Mouse (Mus musculus) thymus, adult 2 months (tissue): ENCODE measurements around the gene Tmem175.

Source experiments
- CTCF ChIP-seq: fragments of 200-500 bp; IDR thresholded peaks from 2 replicates; pipeline ENCODE4 v1.5.1; 2012; ENCODE audit warnings: mild to moderate bottlenecking, control low read depth, low read length, moderate library complexity, borderline replicate concordance; ENCODE audit not compliant: control insufficient read depth, poor library complexity, insufficient read depth; ENCODE audit errors: extremely low read depth
- POLR2A ChIP-seq: fragments of 200-500 bp; IDR thresholded peaks from 2 replicates; pipeline ENCODE4 v1.6.1; 2012; ENCODE audit warnings: mild to moderate bottlenecking, low read length, control low read depth, moderate library complexity; ENCODE audit not compliant: control insufficient read depth, poor library complexity, insufficient read depth; ENCODE audit errors: extremely low read depth

- no peak for TF ChIP-seq CTCF
- TF ChIP-seq POLR2A: no peak
These were observed 22.3 kb downstream of the Tmem175 start for GRCm38 (mm10) chr5:108651823-108652222.
